Mouse (Mus musculus): ENCODE results near the gene Creld1.
A peak's percentile ranks its signal among the peaks of the same experiment; 100 is the strongest.

Creld1 gene

DNA sequence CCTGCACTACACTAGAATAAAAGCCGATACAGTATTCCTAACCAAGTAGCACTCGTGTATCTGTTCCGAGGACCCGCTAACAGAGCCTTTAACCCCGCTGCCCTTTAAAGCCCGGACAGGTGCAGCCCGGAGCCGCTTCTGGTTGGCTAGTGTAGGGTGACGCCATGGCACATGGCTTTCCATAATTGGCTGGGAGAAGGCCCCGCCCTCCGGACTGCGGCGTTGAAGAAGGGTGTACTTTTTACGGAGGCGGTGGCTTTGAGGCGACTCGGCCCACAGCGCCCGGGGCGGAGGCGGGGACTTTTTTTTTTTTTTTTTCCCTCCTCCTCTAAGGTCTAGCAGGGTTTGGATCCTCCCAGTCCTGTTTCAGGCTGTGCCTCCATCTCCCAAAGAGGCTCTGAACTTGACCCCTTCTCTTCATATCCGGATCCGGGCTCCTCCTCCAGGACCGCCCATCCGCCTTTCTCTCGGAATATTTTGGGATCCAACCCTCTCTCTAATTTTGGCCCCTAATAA lies at the start of gene Creld1:
Gene Creld1, plus strand, starts transcription at position 198 of the 516 bp plus-strand sequence.
- peak; percentile 96 for DNase-seq

DNA sequence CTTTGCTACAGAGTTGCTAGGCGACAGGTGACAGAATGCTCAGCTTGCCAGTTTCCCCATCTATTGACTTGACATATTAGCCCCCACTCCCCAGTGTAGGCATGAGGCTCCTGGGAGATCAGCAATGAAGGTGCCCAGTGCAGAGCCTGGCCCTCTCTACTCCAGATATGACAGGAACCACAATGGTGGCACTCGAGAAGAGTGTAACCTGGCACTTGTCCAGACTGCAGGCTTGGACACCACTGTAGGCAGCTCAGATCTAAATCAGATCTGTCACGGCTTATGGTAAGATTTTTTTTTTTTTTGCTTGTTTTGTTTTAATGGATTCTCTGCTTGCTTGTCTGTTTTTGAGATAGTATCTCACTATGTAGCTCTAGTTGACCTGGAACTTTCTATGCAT lies 49.4 kb upstream of the Creld1 start:
- DNase-seq: no peak

DNA sequence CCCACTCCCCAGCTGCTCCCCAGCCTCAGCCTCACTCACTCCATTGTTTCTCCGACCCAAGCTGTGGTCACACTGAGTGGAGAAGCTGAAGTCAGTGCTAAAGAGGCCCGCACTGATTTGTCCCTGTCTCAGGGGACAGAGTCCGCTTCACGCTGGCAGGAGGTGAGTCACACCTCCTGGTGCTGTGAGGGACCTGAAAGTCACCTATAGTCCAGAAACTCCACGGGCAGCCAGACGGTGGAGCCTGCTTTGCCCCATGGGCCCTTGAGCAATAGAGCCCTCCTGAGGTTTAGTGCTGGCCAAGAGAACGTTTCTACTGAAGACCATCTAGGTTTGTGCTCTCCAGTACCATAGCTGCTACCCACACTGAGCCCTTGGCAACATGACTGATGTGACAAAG lies 48.4 kb upstream of the Creld1 start:
- no peak for DNase-seq

DNA sequence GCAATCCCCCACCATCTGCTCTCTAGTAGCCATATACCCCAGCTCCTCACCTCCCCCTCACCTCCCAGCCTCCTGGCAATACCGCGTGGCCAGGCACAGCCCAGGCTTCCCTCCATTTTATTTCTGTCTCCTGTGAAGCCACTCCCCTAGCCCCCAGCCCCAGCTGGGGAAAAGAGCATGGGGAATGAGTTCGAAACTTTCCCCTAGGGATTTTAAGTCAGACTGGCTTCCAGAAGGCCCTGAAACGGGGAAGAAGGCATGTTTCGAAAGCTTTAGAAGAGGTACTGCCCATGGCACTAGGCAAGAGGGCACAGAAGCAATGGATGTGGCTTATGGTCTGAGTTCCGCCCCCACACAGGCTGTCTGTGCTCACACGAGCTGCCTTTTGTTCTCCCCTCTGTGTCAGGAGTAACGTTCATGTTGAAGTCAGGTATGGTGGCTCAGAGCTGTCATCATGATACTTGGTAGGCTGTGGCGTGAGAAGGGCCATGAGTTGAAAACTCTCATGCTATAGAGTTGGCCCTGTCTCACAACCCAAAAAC lies 47.4 kb upstream of the Creld1 start, which contains the start of gene Cidec:
Gene Cidec, minus strand, starts transcription at position 97 of the 542 bp plus-strand sequence.
- no peak for DNase-seq

DNA sequence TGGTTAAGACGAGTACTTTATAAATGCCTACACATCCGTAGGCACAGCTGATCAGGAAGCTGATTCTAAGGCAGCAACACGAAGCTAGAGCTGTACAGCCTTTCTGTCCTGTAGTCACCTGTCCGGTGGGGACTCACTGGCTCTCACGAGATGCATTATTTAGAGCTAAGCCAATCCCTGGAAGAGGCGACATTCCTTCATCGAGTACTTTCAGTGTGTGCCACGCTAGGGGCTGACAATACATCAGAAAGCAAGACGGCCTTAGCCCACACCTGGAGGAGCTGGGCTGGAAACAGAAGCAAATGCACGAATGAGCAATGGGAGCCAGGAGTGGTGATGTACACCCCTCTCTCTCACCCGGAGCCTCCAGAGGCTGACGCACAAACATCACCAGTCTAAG lies 46.0 kb upstream of the Creld1 start:
- DNase-seq: no peak

DNA sequence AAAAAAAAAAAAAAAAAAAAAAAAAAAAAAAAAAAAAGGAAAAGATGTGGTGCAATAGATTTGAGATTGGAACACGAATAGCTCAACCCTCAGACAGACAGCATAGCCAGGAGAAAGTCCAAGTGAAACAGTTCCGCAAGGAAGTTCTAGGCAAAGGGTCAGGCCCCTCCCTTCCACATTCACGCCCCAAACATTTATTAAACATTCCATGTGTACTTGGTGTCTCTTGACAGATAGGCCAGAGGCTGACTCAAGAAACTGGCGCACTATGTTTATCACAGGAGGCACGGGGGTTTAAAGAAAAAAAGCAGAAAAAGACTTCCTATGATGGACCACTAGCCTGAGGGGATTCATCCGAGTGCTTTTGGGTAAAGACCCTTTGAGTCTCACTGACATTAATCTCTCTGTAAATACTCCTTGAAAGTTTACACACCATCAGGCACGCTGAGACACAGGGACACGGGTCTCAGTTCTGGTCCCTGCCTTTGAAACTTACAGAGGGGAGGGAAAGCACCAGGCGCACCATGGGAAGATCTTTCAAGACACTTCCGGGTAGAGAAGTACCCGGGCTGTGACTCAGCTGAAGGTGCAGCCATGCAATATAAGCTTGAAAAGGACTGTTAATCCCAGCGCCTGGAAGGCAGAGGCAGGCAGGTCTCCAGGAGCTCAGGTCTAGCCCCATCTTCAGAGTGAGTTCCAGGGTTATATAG lies 44.2 kb upstream of the Creld1 start:
- DNase-seq: no peak

DNA sequence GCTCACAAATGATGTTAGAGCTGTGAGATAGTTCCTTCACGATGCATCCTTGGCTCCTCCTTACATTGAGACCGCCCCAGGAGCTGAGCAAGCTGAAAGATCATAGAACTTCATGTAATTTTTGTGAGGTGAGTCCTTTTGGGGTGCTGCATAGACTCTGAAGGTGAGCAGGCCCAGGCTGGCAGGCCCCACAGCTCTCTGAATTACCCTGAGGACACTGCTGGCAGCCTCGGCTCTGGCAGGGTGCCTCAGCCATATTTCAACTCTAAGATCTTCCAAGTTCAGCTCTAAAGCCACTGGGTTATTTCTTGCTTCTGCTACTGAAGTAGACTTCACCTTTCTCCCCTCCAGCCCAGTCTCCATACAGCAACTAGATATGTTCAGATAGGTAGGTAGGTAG lies 42.4 kb upstream of the Creld1 start:
- DNase-seq: no peak

GRCm38 (mm10) chr6:113441147-113441680 lies 41.9 kb upstream of the Creld1 start:
- DNase-seq: peak; percentile 87

GRCm38 (mm10) chr6:113442087-113442441 lies 41.0 kb upstream of the Creld1 start:
- no peak for DNase-seq

GRCm38 (mm10) chr6:113442442-113443090 lies 40.5 kb upstream of the Creld1 start, which contains the start of gene Jagn1:
TSS of gene Jagn1 (plus strand) at chr6:113442569.
- peak; percentile 93 for DNase-seq

GRCm38 (mm10) chr6:113443091-113443490 lies 40.0 kb upstream of the Creld1 start:
- no peak for DNase-seq

GRCm38 (mm10) chr6:113444207-113444965 lies 38.7 kb upstream of the Creld1 start:
- DNase-seq: no peak

- no peak for DNase-seq
Measured at GRCm38 (mm10) chr6:113447639-113448038, 35.5 kb upstream of the Creld1 start.

- no peak for DNase-seq
Measured at GRCm38 (mm10) chr6:113451839-113452238, 31.3 kb upstream of the Creld1 start.

DNA sequence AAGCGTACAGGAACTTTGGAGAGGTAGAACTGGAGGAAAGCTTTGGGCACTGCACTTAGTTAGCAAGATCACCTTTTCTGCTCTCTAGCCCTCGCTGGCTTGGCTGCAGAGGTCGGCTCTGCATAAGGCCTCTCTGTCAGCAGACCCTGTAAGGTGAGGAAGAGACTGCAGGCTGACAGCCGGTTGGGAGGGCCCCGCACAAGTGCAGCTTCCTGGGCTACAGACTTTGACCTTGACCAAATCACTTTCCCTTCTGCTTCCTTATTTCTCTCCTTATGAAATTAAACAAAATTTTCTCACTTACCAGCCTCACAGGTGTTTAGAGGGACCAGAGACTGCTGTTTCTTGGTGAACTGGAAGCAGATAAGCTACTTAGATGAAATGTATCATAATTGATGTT lies 28.1 kb upstream of the Creld1 start:
- DNase-seq: no peak

DNA sequence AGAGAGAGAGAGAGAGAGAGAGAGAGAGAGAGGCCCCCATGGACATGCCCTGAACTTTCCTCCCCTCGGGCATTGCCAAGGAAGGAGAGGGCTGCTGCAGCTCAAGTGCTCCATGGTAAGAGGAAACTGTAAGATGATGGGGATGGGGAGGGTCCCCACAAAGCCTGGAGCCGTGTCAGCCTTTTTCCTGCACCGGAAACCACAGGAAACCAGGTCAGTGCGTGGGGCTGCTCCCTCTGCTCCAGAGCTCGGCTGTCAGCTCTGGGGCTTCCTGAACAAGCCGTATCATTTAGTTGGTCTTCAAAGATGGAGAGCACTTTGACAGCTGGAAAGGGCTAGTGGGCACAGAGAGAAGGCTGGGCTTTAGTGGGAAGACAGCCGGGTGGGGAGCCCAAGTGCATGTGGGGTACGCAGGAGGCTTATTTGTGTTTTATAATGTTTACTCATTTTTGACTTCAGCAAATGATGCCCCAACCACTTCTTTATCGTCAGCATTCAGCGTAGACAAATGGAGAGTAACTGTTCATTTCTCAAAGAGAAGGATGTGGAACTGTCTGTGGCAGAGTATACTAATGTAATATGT lies 25.1 kb upstream of the Creld1 start, which contains the start of gene Il17re:
Gene Il17re, plus strand, starts transcription at position 533 of the 583 bp plus-strand sequence.
- DNase-seq: no peak

DNA sequence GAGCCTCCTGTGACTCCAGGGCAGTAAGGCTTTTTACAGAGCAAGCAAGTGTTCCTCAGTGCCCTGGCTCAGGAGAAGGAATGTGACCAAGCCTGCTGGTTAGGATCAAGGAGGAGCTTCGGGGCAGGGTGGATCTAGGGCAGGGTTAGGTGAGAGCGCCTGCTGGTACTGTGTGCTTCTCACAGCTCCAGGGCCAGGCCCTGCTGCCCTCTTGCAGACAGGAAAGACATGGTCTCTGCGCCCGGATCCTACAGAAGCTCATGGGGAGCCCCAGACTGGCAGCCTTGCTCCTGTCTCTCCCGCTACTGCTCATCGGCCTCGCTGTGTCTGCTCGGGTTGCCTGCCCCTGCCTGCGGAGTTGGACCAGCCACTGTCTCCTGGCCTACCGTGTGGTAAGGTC lies 24.5 kb upstream of the Creld1 start:
- peak; percentile 58 for DNase-seq

- no peak for DNase-seq
Measured at GRCm38 (mm10) chr6:113464040-113464439, 19.1 kb upstream of the Creld1 start.

DNA sequence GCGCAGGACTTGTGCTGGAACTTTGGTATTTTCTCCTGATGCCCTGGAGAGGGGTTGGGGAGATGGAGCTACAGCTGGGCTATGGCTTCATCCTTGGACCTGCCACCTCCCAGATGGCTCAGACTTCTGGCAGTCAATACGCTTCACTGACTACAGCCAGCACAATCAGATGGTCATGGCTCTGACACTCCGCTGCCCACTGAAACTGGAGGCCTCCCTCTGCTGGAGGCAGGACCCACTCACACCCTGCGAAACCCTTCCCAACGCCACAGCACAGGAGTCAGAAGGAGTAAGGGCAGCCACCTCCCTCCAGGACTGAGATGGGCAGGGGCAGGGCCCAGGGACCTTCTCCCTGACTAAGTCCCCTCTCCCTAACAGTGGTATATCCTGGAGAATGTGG lies 17.5 kb upstream of the Creld1 start:
- peak; percentile 40 for DNase-seq

GRCm38 (mm10) chr6:113468512-113468911 lies 14.6 kb upstream of the Creld1 start:
- no peak for DNase-seq

- DNase-seq: peak; percentile 85
Measured at GRCm38 (mm10) chr6:113469021-113469420, 14.1 kb upstream of the Creld1 start.

- DNase-seq: peak; percentile 91
Measured at GRCm38 (mm10) chr6:113469432-113469831, 13.7 kb upstream of the Creld1 start.

Data from kidney, postnatal 10 days (tissue).